8 mouse cellular contexts compared by ENCODE assay signal in genomic region chr14:79300641-79301350, GRCm38 (mm10). TPM values are rescaled to one million over a fixed set of nuclear protein-coding genes. Genes with fewer than 3 reads are reported as not detected.
DNase-seq lines count a peak whose midpoint lies in the region; ATAC-seq lines count a peak whose summit lies in the region.

No protein-coding gene starts in this region.

- under 1% methylated on average over 52 of the region's 52 CpGs for WGBS in intestine, embryonic 14.5 days
- WGBS in liver, embryonic 16.5 days (ENCODE audit: insufficient replicate concordance): under 1% methylated on average over 52 of the region's 52 CpGs

- H3K9ac ChIP-seq in intestine, embryonic 14.5 days (ENCODE audit: low read length): peak overlapping the region; percentile 49
- peak overlapping the region; percentile 92 for H3K9ac ChIP-seq in liver, embryonic 16.5 days (ENCODE audit: low read depth, low read length)

- peak; percentile 31 for ATAC-seq in erythroblast, adult 5-6 weeks (replicated peaks; ENCODE audit: low FRiP score, poor library complexity, severe bottlenecking)
- ATAC-seq in intestine, embryonic 14.5 days (replicated peaks; ENCODE audit: low FRiP score, low TSS enrichment, low read depth): peak; percentile 24
- ATAC-seq in liver, embryonic 16.5 days (ENCODE audit: low read depth): no peak
- ATAC-seq in neutrophil, adult 5-6 weeks (ENCODE audit: extremely low read depth, insufficient number of reproducible peaks, low FRiP score, poor library complexity, severe bottlenecking): peak; percentile 15; the same call in 1 of the 2 replicates

- H3K27ac ChIP-seq in intestine, embryonic 14.5 days (ENCODE audit: low read depth): no peak overlapping the region
- peak overlapping the region; percentile 92 for H3K27ac ChIP-seq in liver, embryonic 16.5 days (ENCODE audit: low read length)

- no peaks in the 10 kb centered on the region; the same call in 1 of the 2 replicates for H3K4me1 ChIP-seq in intestine, embryonic 14.5 days (replicated peaks; ENCODE audit: control insufficient read depth, insufficient read depth, low read length)
- peaks cover 43% of the 10 kb centered on the region for H3K4me1 ChIP-seq in liver, embryonic 16.5 days (ENCODE audit: control insufficient read depth, low read depth, low read length)

- peak overlapping the region; percentile 50 for H3K4me3 ChIP-seq in intestine, embryonic 14.5 days (ENCODE audit: low read depth, low read length)
- peak overlapping the region; percentile 94 for H3K4me3 ChIP-seq in liver, embryonic 16.5 days (ENCODE audit: low read depth, low read length)

- H3K36me3 ChIP-seq in intestine, embryonic 14.5 days (ENCODE audit: control insufficient read depth, insufficient read depth, low read length): no peaks in the 10 kb centered on the region
- H3K36me3 ChIP-seq in liver, embryonic 16.5 days (ENCODE audit: control insufficient read depth, insufficient read depth): peaks cover 3% of the 10 kb centered on the region

- H3K27me3 ChIP-seq in intestine, embryonic 14.5 days (replicated peaks; ENCODE audit: control insufficient read depth, insufficient read depth, low read length): no peaks in the 10 kb centered on the region
- H3K27me3 ChIP-seq in liver, embryonic 16.5 days (ENCODE audit: control insufficient read depth, insufficient read depth, low read depth, low read length): no peaks in the 10 kb centered on the region

- peak overlapping the region; percentile 87 for H3K4me2 ChIP-seq in intestine, embryonic 14.5 days (ENCODE audit: low read length)
- H3K4me2 ChIP-seq in liver, embryonic 16.5 days (ENCODE audit: low read depth, low read length): peak overlapping the region; percentile 85

- peak; percentile 17 to 31 for DNase-seq in layer of hippocampus, postnatal 25 days (ENCODE audit: extremely low spot score in 1 of 2, low spot score in 1 of 2)
- DNase-seq in layer of hippocampus, adult 9-10 months (ENCODE audit: low spot score): no peak
- peak; percentile 50 for DNase-seq in adrenal gland, postnatal 14 days
- DNase-seq in intestine, embryonic 14.5 days (ENCODE audit: low spot score): peak; percentile 72
- no peak for DNase-seq in urinary bladder, postnatal 4 days (ENCODE audit: low spot score in 2 of 2)

- H3K9me3 ChIP-seq in intestine, embryonic 14.5 days (ENCODE audit: control insufficient read depth, low read length): no peaks in the 10 kb centered on the region
- H3K9me3 ChIP-seq in liver, embryonic 16.5 days (replicated peaks; ENCODE audit: control insufficient read depth, low read length): no peaks in the 10 kb centered on the region

RNA-seq across cellular contexts. Expression of gene Rgcc, which starts 0.6 kb away (rescaled TPM):
- 10 to 100 TPM; 39.6 to 43.9 TPM for total RNA-seq in layer of hippocampus, postnatal 25 days (2021)
- 172 and 203 TPM in 2 replicates for total RNA-seq in adrenal gland, postnatal 14 days (2021)
- 63.7 and 78.6 TPM in 2 replicates for total RNA-seq in erythroblast, adult 5-6 weeks (2015; ENCODE audit: low replicate concordance)
- total RNA-seq in erythroblast, adult 5-6 weeks (2017; ENCODE audit: low replicate concordance): 55.2 and 86.4 TPM in 2 replicates
- 48.8 and 50.1 TPM in 2 replicates for polyA plus RNA-seq in intestine, embryonic 14.5 days (2014; fragmentation: Nextera tagmentation; extraction: Ambion mirVana)
- polyA plus RNA-seq in liver, embryonic 16.5 days (2015; fragmentation: Nextera tagmentation; extraction: Ambion mirVana): 237 and 262 TPM in 2 replicates
- total RNA-seq in neutrophil, adult 5-6 weeks (2017): 20.3 and 20.8 TPM in 2 replicates

RNA-seq across cellular contexts. Expression of gene Zfp957, which starts 53.6 kb away (rescaled TPM):
- total RNA-seq in layer of hippocampus, postnatal 25 days (2021): not detected
- not detected in 2 replicates for total RNA-seq in adrenal gland, postnatal 14 days (2021)
- total RNA-seq in erythroblast, adult 5-6 weeks (2015; ENCODE audit: low replicate concordance): not detected in 2 replicates
- not detected in 2 replicates for total RNA-seq in erythroblast, adult 5-6 weeks (2017; ENCODE audit: low replicate concordance)
- not detected in 2 replicates for polyA plus RNA-seq in intestine, embryonic 14.5 days (2014; fragmentation: Nextera tagmentation; extraction: Ambion mirVana)
- not detected in 2 replicates for polyA plus RNA-seq in liver, embryonic 16.5 days (2015; fragmentation: Nextera tagmentation; extraction: Ambion mirVana)
- not detected in 2 replicates for total RNA-seq in neutrophil, adult 5-6 weeks (2017)

Comparison
In these comparisons a context has a peak if more than half of its experiments do, and no peak if none do; other contexts are left out.
1. DNase-seq: peak in layer of hippocampus, postnatal 25 days (2 of 2), adrenal gland, postnatal 14 days (single experiment) and intestine, embryonic 14.5 days (single experiment); none in layer of hippocampus, adult 9-10 months (single experiment) and urinary bladder, postnatal 4 days (0 of 2).